Mouse (Mus musculus) ES-Bruce4 (cell line): Measurements from ENCODE around the gene Cdh8. TPM values are rescaled to one million over a fixed set of nuclear protein-coding genes. Genes with fewer than 3 reads are reported as not detected.

Experiments
- H3K27ac ChIP-seq: 2 replicates; pipeline ENCODE4 v1.5.1; 2012; ENCODE audit warnings: low read length, inconsistent platforms; ENCODE audit not compliant: insufficient read depth
- H3K27me3 ChIP-seq: 2 replicates; pipeline ENCODE4 v1.6.1; 2012; ENCODE audit warnings: mild to moderate bottlenecking, low read length, inconsistent platforms; ENCODE audit not compliant: control insufficient read depth, poor library complexity, insufficient read depth, severe bottlenecking
- H3K36me3 ChIP-seq: 2 replicates; pipeline ENCODE4 v1.6.1; 2012; ENCODE audit warnings: inconsistent platforms, mild to moderate bottlenecking, low read length, moderate library complexity; ENCODE audit not compliant: control insufficient read depth, poor library complexity, insufficient read depth, severe bottlenecking
- H3K4me1 ChIP-seq: one replicate; pipeline ENCODE4 v1.8.1; 2011; ENCODE audit warnings: low read length; ENCODE audit not compliant: control insufficient read depth, insufficient read depth
- H3K4me3 ChIP-seq: 2 replicates; pipeline ENCODE4 v1.5.1; 2011; ENCODE audit warnings: low read depth, mild to moderate bottlenecking, low read length
- H3K9ac ChIP-seq: 2 replicates; pipeline ENCODE4 v1.6.1; 2012; ENCODE audit warnings: low read depth, mild to moderate bottlenecking, inconsistent platforms; ENCODE audit not compliant: poor library complexity, severe bottlenecking
- H3K9me3 ChIP-seq: replicated peaks from 2 replicates; pipeline ENCODE4 v1.6.1; 2012; ENCODE audit warnings: mild to moderate bottlenecking, low read length, inconsistent platforms; ENCODE audit not compliant: control insufficient read depth, poor library complexity, insufficient read depth, severe bottlenecking
- CTCF ChIP-seq: IDR thresholded peaks from one replicate; pipeline ENCODE4 v1.8.1; 2011; ENCODE audit warnings: low read depth, low read length
- EP300 ChIP-seq: IDR thresholded peaks from 2 replicates; pipeline ENCODE4 v1.6.1; 2011; ENCODE audit warnings: low read depth, low read length; ENCODE audit not compliant: insufficient read depth
- POLR2A ChIP-seq: IDR thresholded peaks from one replicate; pipeline ENCODE4 v1.8.1; 2011; ENCODE audit warnings: low read length; ENCODE audit not compliant: insufficient read depth
- polyA plus RNA-seq: library from polyadenylated mRNA; stranded (reverse); fragments of >200 nt; gene quantifications from 2 replicates; pipeline ENCODE4 v1.2.4, GENCODE M21; 2011; ENCODE audit warnings: low read depth; ENCODE audit not compliant: missing spikeins, insufficient read depth, insufficient read length

Gene Cdh8
- polyA plus RNA-seq, 1 experiment, result not detected

- TF ChIP-seq EP300 (no peak), CTCF (no peak), POLR2A (no peak)
- H3K36me3 ChIP-seq, result no peaks in the 10 kb centered on the region
- no peak overlapping the region for H3K27ac ChIP-seq
- H3K9ac ChIP-seq, result no peak overlapping the region
- no peaks in the 10 kb centered on the region for H3K4me1 ChIP-seq
- H3K9me3 ChIP-seq, result no peaks in the 10 kb centered on the region
- no peaks in the 10 kb centered on the region for H3K27me3 ChIP-seq
- H3K4me3 ChIP-seq, result no peak overlapping the region
Observed at GRCm38 (mm10) chr8:99267133-99267532, 149.1 kb downstream of the Cdh8 start.

GRCm38 (mm10) chr8:99234372-99234771 lies 181.9 kb downstream of the Cdh8 start:
- H3K4me3 ChIP-seq, result no peak overlapping the region
- H3K9ac ChIP-seq, result no peak overlapping the region
- H3K9me3 ChIP-seq, result no peaks in the 10 kb centered on the region
- H3K4me1 ChIP-seq, result no peaks in the 10 kb centered on the region
- no peaks in the 10 kb centered on the region for H3K36me3 ChIP-seq
- no peaks in the 10 kb centered on the region for H3K27me3 ChIP-seq
- TF ChIP-seq EP300 (no peak), POLR2A (no peak)
- H3K27ac ChIP-seq, result no peak overlapping the region

- no peaks in the 10 kb centered on the region for H3K9me3 ChIP-seq
- H3K27ac ChIP-seq, result no peak overlapping the region
- H3K4me1 ChIP-seq, result no peaks in the 10 kb centered on the region
- H3K9ac ChIP-seq, result no peak overlapping the region
- H3K4me3 ChIP-seq, result no peak overlapping the region
- TF ChIP-seq EP300, result no peak
- no peak for TF ChIP-seq CTCF
- TF ChIP-seq POLR2A, result no peak
- H3K36me3 ChIP-seq, result no peaks in the 10 kb centered on the region
- H3K27me3 ChIP-seq, result no peaks in the 10 kb centered on the region
Observed at GRCm38 (mm10) chr8:99223697-99224096, 192.6 kb downstream of the Cdh8 start.

- Histone ChIP-seq H3K36me3 (no peaks in the 10 kb centered on the region), H3K27me3 (no peaks in the 10 kb centered on the region), H3K9ac (no peak overlapping the region), H3K4me3 (no peak overlapping the region), H3K9me3 (no peaks in the 10 kb centered on the region), H3K4me1 (no peaks in the 10 kb centered on the region), H3K27ac (no peak overlapping the region)
- TF ChIP-seq EP300, result no peak
- TF ChIP-seq POLR2A, result no peak
- no peak for TF ChIP-seq CTCF
Observed at GRCm38 (mm10) chr8:99205194-99205593, 211.1 kb downstream of the Cdh8 start.

GRCm38 (mm10) chr8:99190643-99191042 lies 225.6 kb downstream of the Cdh8 start:
- TF ChIP-seq CTCF (no peak), POLR2A (no peak), EP300 (no peak)

GRCm38 (mm10) chr8:99186879-99187278 lies 229.4 kb downstream of the Cdh8 start:
- no peaks in the 10 kb centered on the region for H3K9me3 ChIP-seq
- H3K4me3 ChIP-seq, result no peak overlapping the region
- no peaks in the 10 kb centered on the region for H3K4me1 ChIP-seq
- no peak overlapping the region for H3K9ac ChIP-seq
- H3K27me3 ChIP-seq, result no peaks in the 10 kb centered on the region
- no peak for TF ChIP-seq CTCF
- no peak for TF ChIP-seq POLR2A
- TF ChIP-seq EP300, result no peak
- no peaks in the 10 kb centered on the region for H3K36me3 ChIP-seq
- no peak overlapping the region for H3K27ac ChIP-seq

More at GRCm38 (mm10) chr8:99190643-99191042, 225.6 kb downstream of the Cdh8 start:
- Histone ChIP-seq H3K9me3 (no peaks in the 10 kb centered on the region), H3K9ac (no peak overlapping the region), H3K27ac (no peak overlapping the region), H3K4me1 (no peaks in the 10 kb centered on the region), H3K4me3 (no peak overlapping the region), H3K36me3 (no peaks in the 10 kb centered on the region), H3K27me3 (no peaks in the 10 kb centered on the region)
